Mouse (Mus musculus) fat pad, adult 2 months (tissue): Measurements from ENCODE around the gene Gm21970.

Experiments used
- DNase-seq: peaks from one replicate; pipeline ENCODE4 v3.0.0-alpha.2; 2011; ENCODE audit warnings: low read depth, low spot score; ENCODE audit errors: extremely low read depth

Gene Gm21970

GRCm38 (mm10) chr16:91391421-91391820 lies at the start of gene Gm21970:
Gene Gm21970, plus strand, starts transcription at chr16:91391721.
- no peak for DNase-seq

- DNase-seq = no peak
These were observed 45.0 kb upstream of the Gm21970 start for GRCm38 (mm10) chr16:91346491-91346890.

- DNase-seq = no peak
These were observed 43.8 kb upstream of the Gm21970 start for GRCm38 (mm10) chr16:91347491-91348263.

- no peak for DNase-seq
These were observed 43.3 kb upstream of the Gm21970 start for GRCm38 (mm10) chr16:91348264-91348565.

GRCm38 (mm10) chr16:91348588-91349330 lies 42.8 kb upstream of the Gm21970 start:
- no peak for DNase-seq

GRCm38 (mm10) chr16:91352084-91352562 lies 39.4 kb upstream of the Gm21970 start:
- DNase-seq = no peak

GRCm38 (mm10) chr16:91352749-91353148 lies 38.8 kb upstream of the Gm21970 start:
- DNase-seq = no peak

- no peak for DNase-seq
These were observed 38.3 kb upstream of the Gm21970 start for GRCm38 (mm10) chr16:91353177-91353576.

GRCm38 (mm10) chr16:91353638-91354037 lies 37.9 kb upstream of the Gm21970 start:
- DNase-seq = no peak

- DNase-seq = no peak
These were observed 36.9 kb upstream of the Gm21970 start for GRCm38 (mm10) chr16:91354599-91354998.

GRCm38 (mm10) chr16:91355160-91355559 lies 36.4 kb upstream of the Gm21970 start:
- DNase-seq = no peak

GRCm38 (mm10) chr16:91356760-91357525 lies 34.6 kb upstream of the Gm21970 start:
- DNase-seq = no peak

- no peak for DNase-seq
These were observed 34.0 kb upstream of the Gm21970 start for GRCm38 (mm10) chr16:91357526-91357900.

- no peak for DNase-seq
These were observed 33.0 kb upstream of the Gm21970 start for GRCm38 (mm10) chr16:91358555-91358954.

GRCm38 (mm10) chr16:91359531-91359930 lies 32.0 kb upstream of the Gm21970 start:
- DNase-seq = no peak

GRCm38 (mm10) chr16:91360162-91360561 lies 31.4 kb upstream of the Gm21970 start:
- DNase-seq = no peak

- DNase-seq = no peak
These were observed 29.5 kb upstream of the Gm21970 start for GRCm38 (mm10) chr16:91362006-91362405.

GRCm38 (mm10) chr16:91362616-91363272 lies 28.8 kb upstream of the Gm21970 start:
- DNase-seq = no peak

- DNase-seq = no peak
These were observed 28.0 kb upstream of the Gm21970 start for GRCm38 (mm10) chr16:91363483-91363882.

GRCm38 (mm10) chr16:91366567-91366966 lies 25.0 kb upstream of the Gm21970 start:
- DNase-seq = no peak

- DNase-seq = no peak
These were observed 24.5 kb upstream of the Gm21970 start for GRCm38 (mm10) chr16:91367066-91367465.
